Mouse (Mus musculus) kidney, adult 2 months (tissue): Measurements from ENCODE around the gene Smc5. TPM values are rescaled to one million over a fixed set of nuclear protein-coding genes. Genes with fewer than 3 reads are reported as not detected.

ENCODE experiments used
- DNase-seq: peaks from one replicate; pipeline ENCODE4 v3.0.0; 2021
- H3K27ac ChIP-seq: fragments of 200-500 bp; 2 replicates; pipeline ENCODE4 v1.5.1; 2012; ENCODE audit warnings: low read depth, low read length, control low read depth, inconsistent platforms; ENCODE audit not compliant: insufficient read depth
- H3K27me3 ChIP-seq: fragments of 200-500 bp; replicated peaks from 2 replicates; pipeline ENCODE4 v1.6.1; 2012; ENCODE audit warnings: mild to moderate bottlenecking, moderate library complexity, low read length, inconsistent platforms; ENCODE audit not compliant: control insufficient read depth, insufficient read depth
- H3K36me3 ChIP-seq: fragments of 200-500 bp; 2 replicates; pipeline ENCODE4 v1.6.1; 2012; ENCODE audit warnings: mild to moderate bottlenecking, moderate library complexity, low read length, inconsistent platforms; ENCODE audit not compliant: control insufficient read depth, insufficient read depth
- H3K4me1 ChIP-seq: fragments of 200-500 bp; 2 replicates; pipeline ENCODE4 v1.6.1; 2011; ENCODE audit warnings: low read length; ENCODE audit not compliant: control insufficient read depth, insufficient read depth
- H3K4me3 ChIP-seq: fragments of 200-500 bp; 2 replicates; pipeline ENCODE4 v1.5.1; 2011; ENCODE audit warnings: mild to moderate bottlenecking, low read depth, low read length, control low read depth; ENCODE audit not compliant: insufficient read depth
- CTCF ChIP-seq: fragments of 200-500 bp; conservative IDR thresholded peaks from 2 replicates; pipeline ENCODE4 v1.5.1; 2011; ENCODE audit warnings: low read depth, mild to moderate bottlenecking, control low read depth, low read length, moderate library complexity, mixed read lengths; ENCODE audit not compliant: insufficient read depth, insufficient read length
- POLR2A ChIP-seq: fragments of 200-500 bp; IDR thresholded peaks from one replicate; pipeline ENCODE4 v1.6.1; 2011; ENCODE audit warnings: low read depth, low read length, control low read depth
- WGBS: fragments of 180-500 bp; shearing (Covaris S2); methylation state at CpG from one replicate; pipeline ENCODE4 v1.1.7; 2018; 5-methylcytosine and 5-hydroxymethylcytosine counted together
- polyA plus RNA-seq: library from polyadenylated mRNA; depleted of rRNA; stranded (reverse); fragments of >200 nt; gene quantifications from 2 replicates; pipeline ENCODE4 v1.2.3, GENCODE M21; 2012

Smc5 gene
- polyA plus RNA-seq, 1 experiment, result 3.3 TPM

- H3K27ac ChIP-seq, result no peak overlapping the region
- no peaks in the 10 kb centered on the region for H3K27me3 ChIP-seq
- DNase-seq, result peak; percentile 31
- no peaks in the 10 kb centered on the region for H3K4me1 ChIP-seq
- TF ChIP-seq POLR2A, result no peak
- no peak for TF ChIP-seq CTCF
- WGBS, result 67% methylated on average over 6 of the region's 6 CpGs
- H3K36me3 ChIP-seq, result no peaks in the 10 kb centered on the region
- no peak overlapping the region for H3K4me3 ChIP-seq
Observed at GRCm38 (mm10) chr19:23191486-23191885, 82.2 kb downstream of the Smc5 start.

- no peaks in the 10 kb centered on the region for H3K27me3 ChIP-seq
- H3K27ac ChIP-seq, result no peak overlapping the region
- DNase-seq, result no peak
- TF ChIP-seq CTCF (no peak), POLR2A (no peak)
- H3K4me1 ChIP-seq, result no peaks in the 10 kb centered on the region
- H3K4me3 ChIP-seq, result no peak overlapping the region
- 89% methylated on average over 1 of the region's 1 CpGs for WGBS
- no peaks in the 10 kb centered on the region for H3K36me3 ChIP-seq
Observed at GRCm38 (mm10) chr19:23189744-23190143, 84.0 kb downstream of the Smc5 start.

- TF ChIP-seq CTCF, result no peak
- no peak for TF ChIP-seq POLR2A
- Histone ChIP-seq H3K4me1 (no peaks in the 10 kb centered on the region), H3K27me3 (no peaks in the 10 kb centered on the region), H3K4me3 (no peak overlapping the region), H3K27ac (no peak overlapping the region), H3K36me3 (no peaks in the 10 kb centered on the region)
- 88% methylated on average over 7 of the region's 7 CpGs for WGBS
- DNase-seq, result no peak
Observed at GRCm38 (mm10) chr19:23188986-23189385, 84.7 kb downstream of the Smc5 start.

- no peak for TF ChIP-seq POLR2A
- TF ChIP-seq CTCF, result no peak
- DNase-seq, result no peak
- Histone ChIP-seq H3K27me3 (no peaks in the 10 kb centered on the region), H3K4me3 (no peak overlapping the region), H3K27ac (no peak overlapping the region), H3K36me3 (no peaks in the 10 kb centered on the region), H3K4me1 (no peaks in the 10 kb centered on the region)
- WGBS, result 87% methylated on average over 6 of the region's 6 CpGs
Observed at GRCm38 (mm10) chr19:23187732-23188131, 86.0 kb downstream of the Smc5 start.

- Histone ChIP-seq H3K4me1 (no peaks in the 10 kb centered on the region), H3K27ac (no peak overlapping the region), H3K36me3 (no peaks in the 10 kb centered on the region), H3K4me3 (no peak overlapping the region), H3K27me3 (no peaks in the 10 kb centered on the region)
- DNase-seq, result no peak
- TF ChIP-seq CTCF (no peak), POLR2A (no peak)
- 63% methylated on average over 4 of the region's 4 CpGs for WGBS
Observed at GRCm38 (mm10) chr19:23184068-23184467, 89.6 kb downstream of the Smc5 start.

- H3K36me3 ChIP-seq, result no peaks in the 10 kb centered on the region
- no peak overlapping the region for H3K27ac ChIP-seq
- no peaks in the 10 kb centered on the region for H3K4me1 ChIP-seq
- TF ChIP-seq CTCF, result no peak
- no peak for TF ChIP-seq POLR2A
- no peak overlapping the region for H3K4me3 ChIP-seq
- no peak for DNase-seq
- WGBS, result 94% methylated on average over 4 of the region's 4 CpGs
- no peaks in the 10 kb centered on the region for H3K27me3 ChIP-seq
Observed at GRCm38 (mm10) chr19:23183493-23183892, 90.2 kb downstream of the Smc5 start.

- Histone ChIP-seq H3K4me1 (no peaks in the 10 kb centered on the region), H3K27me3 (no peaks in the 10 kb centered on the region), H3K36me3 (no peaks in the 10 kb centered on the region), H3K4me3 (no peak overlapping the region), H3K27ac (no peak overlapping the region)
- 90% methylated on average over 3 of the region's 3 CpGs for WGBS
- DNase-seq, result no peak
- no peak for TF ChIP-seq CTCF
- no peak for TF ChIP-seq POLR2A
Observed at GRCm38 (mm10) chr19:23178533-23178932, 95.2 kb downstream of the Smc5 start.

- H3K36me3 ChIP-seq, result no peaks in the 10 kb centered on the region
- no peaks in the 10 kb centered on the region for H3K27me3 ChIP-seq
- no peaks in the 10 kb centered on the region for H3K4me1 ChIP-seq
- no peak overlapping the region for H3K4me3 ChIP-seq
- TF ChIP-seq POLR2A (no peak), CTCF (no peak)
- DNase-seq, result no peak
- no peak overlapping the region for H3K27ac ChIP-seq
- 41% methylated on average over 2 of the region's 2 CpGs for WGBS
Observed at GRCm38 (mm10) chr19:23175511-23175910, 98.2 kb downstream of the Smc5 start.
